Mouse (Mus musculus): ENCODE measurements around the gene Wfdc13. TPM values are rescaled to one million over a fixed set of nuclear protein-coding genes. Genes with fewer than 3 reads are reported as not detected.

The Wfdc13 gene
- polyA plus RNA-seq (2015; fragmentation: Nextera tagmentation; extraction: Ambion mirVana) = 0.18 TPM in 1 of 2 replicates, not detected in the other

DNA sequence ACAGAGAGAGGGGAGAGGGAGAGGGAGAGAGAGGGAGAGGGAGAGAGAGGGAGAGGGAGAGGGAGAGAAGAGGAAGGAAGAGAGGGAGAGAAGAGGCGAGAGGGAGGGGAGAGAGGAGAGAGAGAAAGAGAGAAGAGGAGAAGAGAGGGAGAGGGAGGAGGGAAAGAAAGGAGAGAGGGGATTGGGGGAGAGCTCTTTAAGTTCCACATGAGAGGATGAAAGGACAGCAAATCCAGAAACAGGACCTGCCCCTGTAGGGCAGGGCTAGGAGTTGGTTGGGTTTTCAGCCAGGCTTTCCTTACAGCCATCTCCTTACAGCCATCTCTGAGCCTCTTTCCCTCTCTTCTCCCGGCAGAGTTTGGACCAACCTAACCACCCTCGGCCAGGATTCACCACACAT lies at the start of gene Wfdc13:
Gene Wfdc13 (plus strand): TSS at position 301 of the 400 bp plus-strand sequence.
- Histone ChIP-seq H3K36me3 (no peaks in the 10 kb centered on the region), H3K9ac (no peak within 1 kb of the TSS), H3K4me1 (no peaks in the 10 kb centered on the region), H3K9me3 (no peaks in the 10 kb centered on the region), H3K27ac (no peak within 1 kb of the TSS), H3K27me3 (no peaks in the 10 kb centered on the region), H3K4me3 (no peak within 1 kb of the TSS), H3K4me2 (no peak within 1 kb of the TSS)
- ATAC-seq (ENCODE audit: insufficient number of reproducible peaks, low FRiP score, low TSS enrichment, low read depth) = no peak
- WGBS = 58% methylated on average over 3 of the region's 3 CpGs

DNA sequence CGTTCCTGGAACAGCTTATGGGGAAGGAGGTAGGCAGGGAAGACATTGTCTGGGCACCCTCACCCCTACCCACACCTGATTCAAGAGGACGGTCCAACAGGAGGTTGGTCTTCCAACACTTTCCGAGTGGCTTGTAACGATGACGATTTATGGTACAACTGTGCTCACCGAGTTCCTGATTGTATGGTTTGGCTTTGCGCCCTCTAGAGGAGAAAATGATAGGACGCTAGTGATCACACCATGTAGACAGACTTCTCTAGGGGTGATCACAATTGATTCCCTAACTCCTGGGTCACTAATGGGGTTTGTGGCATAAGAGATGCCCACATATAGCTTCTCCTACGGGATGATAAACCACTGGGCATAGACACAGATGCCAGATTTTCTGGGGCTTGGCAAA lies 49.6 kb upstream of the Wfdc13 start:
- H3K27me3 ChIP-seq = no peaks in the 10 kb centered on the region
- no peaks in the 10 kb centered on the region for H3K36me3 ChIP-seq
- H3K4me1 ChIP-seq = no peaks in the 10 kb centered on the region
- H3K9ac ChIP-seq = no peak overlapping the region
- 79% methylated on average over 9 of the region's 9 CpGs for WGBS
- no peak overlapping the region for H3K4me2 ChIP-seq
- H3K4me3 ChIP-seq = no peak overlapping the region
- H3K9me3 ChIP-seq = no peaks in the 10 kb centered on the region
- ATAC-seq (ENCODE audit: insufficient number of reproducible peaks, low FRiP score, low TSS enrichment, low read depth) = no peak
- H3K27ac ChIP-seq = no peak overlapping the region

DNA sequence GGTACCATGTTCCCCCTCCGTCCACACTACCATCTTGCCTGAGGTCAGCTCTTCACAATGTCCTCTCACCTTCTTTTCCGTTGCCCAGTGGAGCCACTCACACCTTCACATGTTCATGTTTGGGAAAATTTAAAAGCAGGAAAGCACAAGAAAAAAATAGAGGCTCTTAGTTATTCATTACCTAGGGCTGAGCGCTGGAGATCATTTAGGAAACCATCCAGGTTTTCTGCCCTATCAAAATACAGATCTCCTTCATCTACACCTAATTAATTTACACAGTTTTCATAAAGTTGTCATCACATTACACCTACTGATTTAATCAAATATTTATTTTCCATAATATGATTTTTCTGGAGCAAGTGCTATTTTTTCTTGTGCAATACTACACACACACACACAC lies 46.2 kb upstream of the Wfdc13 start, which contains the start of gene Wfdc16:
Gene Wfdc16 (minus strand): TSS at position 101 of the 400 bp plus-strand sequence.
- Histone ChIP-seq H3K36me3 (no peaks in the 10 kb centered on the region), H3K9me3 (no peaks in the 10 kb centered on the region), H3K4me3 (no peak within 1 kb of the TSS), H3K4me1 (no peaks in the 10 kb centered on the region), H3K27me3 (no peaks in the 10 kb centered on the region), H3K9ac (no peak within 1 kb of the TSS), H3K27ac (no peak within 1 kb of the TSS), H3K4me2 (no peak within 1 kb of the TSS)
- ATAC-seq (ENCODE audit: insufficient number of reproducible peaks, low FRiP score, low TSS enrichment, low read depth) = no peak
- WGBS = 86% methylated on average over 3 of the region's 3 CpGs

DNA sequence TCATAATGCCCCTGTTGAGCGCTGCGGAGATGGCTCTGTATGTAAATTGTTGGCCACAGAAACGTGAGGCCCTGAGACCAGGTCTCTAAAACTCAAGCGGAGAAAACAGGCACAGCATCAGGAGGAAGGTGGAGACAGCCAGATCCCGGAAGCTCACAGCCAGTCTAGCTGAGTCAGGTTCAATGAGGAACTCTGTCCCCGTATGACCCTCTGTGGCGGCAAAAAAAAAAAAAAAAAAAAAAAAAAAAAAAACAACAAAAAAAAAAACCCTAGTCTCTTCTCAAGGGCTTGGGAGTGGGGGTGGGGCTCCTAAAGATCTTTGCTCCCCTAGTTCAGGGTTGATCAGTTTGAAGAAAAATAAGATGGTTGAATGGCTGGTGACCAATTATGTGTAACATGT lies 43.8 kb upstream of the Wfdc13 start:
- 68% methylated on average over 7 of the region's 7 CpGs for WGBS
- Histone ChIP-seq H3K27me3 (no peaks in the 10 kb centered on the region), H3K4me3 (no peak overlapping the region), H3K9me3 (no peaks in the 10 kb centered on the region), H3K27ac (no peak overlapping the region), H3K36me3 (no peaks in the 10 kb centered on the region), H3K4me2 (no peak overlapping the region), H3K9ac (no peak overlapping the region), H3K4me1 (no peaks in the 10 kb centered on the region)
- no peak for ATAC-seq (ENCODE audit: insufficient number of reproducible peaks, low FRiP score, low TSS enrichment, low read depth)

DNA sequence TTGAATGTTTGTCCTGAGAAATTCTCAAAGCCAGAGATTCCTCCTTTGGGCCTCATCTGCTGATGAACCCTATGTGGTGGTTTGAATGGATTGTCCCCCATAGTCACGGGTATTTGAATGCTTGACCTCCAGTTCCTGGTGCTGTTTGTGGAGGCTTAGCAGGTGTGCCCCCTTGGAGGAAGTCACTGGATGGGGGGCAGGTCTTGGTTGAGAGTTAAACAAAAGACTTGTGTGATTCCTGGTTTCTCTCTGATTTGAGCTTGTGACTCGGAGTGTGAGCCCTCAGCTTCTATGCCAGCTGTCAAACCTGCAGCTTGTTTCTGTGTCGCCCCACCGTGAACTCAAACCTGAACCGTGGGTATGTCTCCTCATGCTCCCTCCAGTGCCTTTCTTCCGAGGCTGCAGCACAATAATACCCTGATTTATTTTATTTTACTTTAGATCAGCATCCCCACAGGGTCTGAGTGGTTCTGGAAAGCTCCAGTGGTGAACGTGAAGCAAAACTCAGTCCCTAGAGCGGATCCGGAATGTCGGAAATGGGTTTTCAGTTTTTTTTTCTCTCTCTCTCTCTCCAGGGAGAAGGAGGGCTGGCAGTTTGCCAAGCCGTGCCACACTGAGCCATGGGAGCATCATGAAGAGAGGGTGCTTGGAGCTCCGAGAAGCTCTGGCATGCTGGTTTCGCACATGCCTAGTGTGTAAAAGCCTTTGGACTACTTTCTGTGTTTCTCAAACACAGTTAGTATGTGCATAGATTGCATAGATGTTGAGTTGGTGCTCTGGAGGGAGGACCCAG lies 42.8 kb upstream of the Wfdc13 start:
- Histone ChIP-seq H3K4me1 (no peaks in the 10 kb centered on the region), H3K4me3 (no peak overlapping the region), H3K27ac (no peak overlapping the region), H3K27me3 (no peaks in the 10 kb centered on the region), H3K9ac (no peak overlapping the region), H3K4me2 (no peak overlapping the region), H3K36me3 (no peaks in the 10 kb centered on the region), H3K9me3 (no peaks in the 10 kb centered on the region)
- ATAC-seq (ENCODE audit: insufficient number of reproducible peaks, low FRiP score, low TSS enrichment, low read depth) = no peak
- 79% methylated on average over 13 of the region's 13 CpGs for WGBS

DNA sequence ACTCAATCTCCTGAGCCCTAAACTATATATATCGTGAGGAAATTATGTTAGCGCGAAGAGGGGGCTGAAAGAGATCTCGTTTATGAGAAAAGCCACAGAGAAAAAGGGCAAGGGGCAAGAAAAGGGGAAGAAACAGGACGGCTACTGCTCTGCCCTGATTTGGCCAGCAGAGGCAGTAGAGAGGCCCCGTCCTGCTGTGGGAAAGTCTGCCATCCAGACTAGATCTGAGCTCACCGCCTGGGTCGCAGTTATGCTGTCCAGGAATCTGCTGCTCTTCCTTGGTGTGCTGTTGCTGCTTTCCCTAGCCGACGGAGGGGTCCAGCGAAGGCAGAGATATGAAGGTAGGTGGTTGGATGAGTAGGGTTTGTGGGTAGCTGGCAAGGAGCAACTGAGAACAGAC lies 29.0 kb upstream of the Wfdc13 start, which contains the start of gene Wfdc10:
Gene Wfdc10 (plus strand): TSS at position 189 of the 400 bp plus-strand sequence.
- Histone ChIP-seq H3K4me1 (no peaks in the 10 kb centered on the region), H3K4me2 (no peak within 1 kb of the TSS), H3K27ac (no peak within 1 kb of the TSS), H3K27me3 (0 out of 2 replicates have a peak, but pooled peaks cover 4% of the 10 kb centered on the region), H3K36me3 (no peaks in the 10 kb centered on the region), H3K9me3 (no peaks in the 10 kb centered on the region), H3K4me3 (no peak within 1 kb of the TSS), H3K9ac (no peak within 1 kb of the TSS)
- WGBS = 17% methylated on average over 11 of the region's 11 CpGs
- no peak for ATAC-seq (ENCODE audit: insufficient number of reproducible peaks, low FRiP score, low TSS enrichment, low read depth)

DNA sequence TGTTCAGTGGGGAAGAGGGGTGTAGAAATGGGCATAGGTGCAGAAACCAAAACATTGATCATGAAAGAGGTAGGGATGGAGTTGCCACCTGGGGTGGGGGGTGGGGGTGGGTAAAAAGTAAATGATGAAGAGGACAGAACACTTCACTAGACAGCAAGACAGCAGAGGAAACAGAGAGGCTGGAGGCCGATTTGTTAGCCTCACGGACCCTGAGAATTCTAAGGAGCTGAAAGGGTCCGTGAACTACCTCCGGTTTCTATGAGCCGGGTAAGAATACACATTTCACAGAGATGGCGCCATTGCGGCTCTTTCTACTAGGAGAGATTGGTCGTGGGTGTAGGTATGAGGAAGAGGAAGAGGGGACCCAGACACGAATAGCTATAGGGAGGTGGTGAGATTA lies 28.4 kb upstream of the Wfdc13 start, which contains the start of gene Wfdc9:
Gene Wfdc9 (minus strand): TSS at position 101 of the 400 bp plus-strand sequence.
- H3K36me3 ChIP-seq = no peaks in the 10 kb centered on the region
- H3K4me2 ChIP-seq = no peak within 1 kb of the TSS
- no peak within 1 kb of the TSS for H3K4me3 ChIP-seq
- no peak for ATAC-seq (ENCODE audit: insufficient number of reproducible peaks, low FRiP score, low TSS enrichment, low read depth)
- 80% methylated on average over 9 of the region's 9 CpGs for WGBS
- H3K9me3 ChIP-seq = no peaks in the 10 kb centered on the region
- H3K27me3 ChIP-seq = 0 out of 2 replicates have a peak, but pooled peaks cover 4% of the 10 kb centered on the region
- H3K4me1 ChIP-seq = no peaks in the 10 kb centered on the region
- H3K9ac ChIP-seq = no peak within 1 kb of the TSS
- no peak within 1 kb of the TSS for H3K27ac ChIP-seq

DNA sequence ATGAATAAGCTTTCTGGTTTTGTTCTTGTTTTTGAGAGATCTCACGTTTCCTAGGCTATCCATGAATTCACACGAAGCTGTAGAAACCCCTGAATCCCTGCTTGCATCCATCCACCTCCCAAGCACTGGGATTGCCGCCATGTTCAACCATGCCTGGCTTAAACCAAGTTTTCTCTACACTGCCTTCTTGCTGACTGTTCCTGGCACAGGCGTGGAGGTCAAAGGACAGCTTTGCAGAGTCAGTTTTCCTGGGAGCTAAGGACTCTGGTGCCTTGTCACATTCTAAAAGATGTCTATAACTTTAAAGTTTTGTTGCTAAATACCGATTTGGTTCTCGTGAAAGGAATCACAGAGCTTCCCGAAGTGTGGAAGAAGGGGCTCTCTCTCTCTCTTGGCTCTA lies 20.1 kb upstream of the Wfdc13 start:
- no peak overlapping the region for H3K27ac ChIP-seq
- no peaks in the 10 kb centered on the region for H3K4me1 ChIP-seq
- no peak overlapping the region for H3K4me3 ChIP-seq
- no peak for ATAC-seq (ENCODE audit: insufficient number of reproducible peaks, low FRiP score, low TSS enrichment, low read depth)
- H3K36me3 ChIP-seq = no peaks in the 10 kb centered on the region
- 83% methylated on average over 7 of the region's 7 CpGs for whole genome bisulfite sequencing
- no peak overlapping the region for H3K4me2 ChIP-seq
- no peaks in the 10 kb centered on the region for H3K9me3 ChIP-seq
- H3K27me3 ChIP-seq = no peaks in the 10 kb centered on the region
- H3K9ac ChIP-seq = no peak overlapping the region

DNA sequence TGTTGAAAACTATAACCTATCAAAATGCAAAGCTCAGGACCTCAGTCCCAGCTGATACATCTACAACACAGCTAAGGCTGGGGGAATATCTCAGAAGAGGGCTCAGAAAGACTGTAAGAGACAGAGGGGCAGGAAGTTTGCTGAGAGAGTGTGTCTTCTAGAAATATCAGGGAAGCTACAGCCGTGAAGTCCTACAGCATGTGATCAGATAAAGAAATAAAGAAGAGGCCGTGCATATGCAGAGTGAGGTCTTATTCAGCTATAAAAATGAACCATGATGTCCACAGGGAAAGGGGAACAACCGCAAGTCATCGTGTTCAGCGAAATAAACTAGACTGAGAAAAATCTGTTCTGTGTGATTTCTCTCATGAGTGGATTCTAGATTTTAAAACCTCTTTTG lies 14.6 kb upstream of the Wfdc13 start:
- Histone ChIP-seq H3K9me3 (no peaks in the 10 kb centered on the region), H3K9ac (no peak overlapping the region), H3K4me1 (no peaks in the 10 kb centered on the region), H3K4me2 (no peak overlapping the region), H3K27me3 (no peaks in the 10 kb centered on the region), H3K4me3 (no peak overlapping the region), H3K36me3 (no peaks in the 10 kb centered on the region), H3K27ac (no peak overlapping the region)
- ATAC-seq (ENCODE audit: insufficient number of reproducible peaks, low FRiP score, low TSS enrichment, low read depth) = no peak
- WGBS = 82% methylated on average over 5 of the region's 5 CpGs

DNA sequence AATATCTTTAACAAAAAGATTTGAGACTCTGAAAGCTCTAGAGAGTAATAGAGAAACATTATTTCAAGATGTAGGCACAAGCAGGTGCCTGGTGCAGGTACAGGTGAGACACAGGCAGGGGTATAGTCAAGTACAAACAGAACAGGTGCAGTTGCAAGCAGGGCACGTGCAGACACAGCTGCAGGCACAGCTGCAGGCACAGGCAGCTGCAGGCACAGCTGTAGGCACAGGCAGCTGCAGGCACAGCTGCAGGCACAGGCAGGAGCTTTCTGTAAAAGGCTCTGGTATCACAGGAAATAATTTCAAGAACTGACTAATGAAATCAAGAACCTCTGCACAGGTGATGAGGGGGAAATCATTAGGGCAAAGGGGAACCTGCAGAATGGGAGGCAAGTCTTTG lies 14.0 kb upstream of the Wfdc13 start:
- no peaks in the 10 kb centered on the region for H3K9me3 ChIP-seq
- no peak overlapping the region for H3K4me2 ChIP-seq
- ATAC-seq (ENCODE audit: insufficient number of reproducible peaks, low FRiP score, low TSS enrichment, low read depth) = no peak
- no peaks in the 10 kb centered on the region for H3K36me3 ChIP-seq
- H3K4me3 ChIP-seq = no peak overlapping the region
- H3K27ac ChIP-seq = no peak overlapping the region
- WGBS = 12% methylated on average over 1 of the region's 1 CpGs
- no peaks in the 10 kb centered on the region for H3K4me1 ChIP-seq
- H3K27me3 ChIP-seq = no peaks in the 10 kb centered on the region
- no peak overlapping the region for H3K9ac ChIP-seq

DNA sequence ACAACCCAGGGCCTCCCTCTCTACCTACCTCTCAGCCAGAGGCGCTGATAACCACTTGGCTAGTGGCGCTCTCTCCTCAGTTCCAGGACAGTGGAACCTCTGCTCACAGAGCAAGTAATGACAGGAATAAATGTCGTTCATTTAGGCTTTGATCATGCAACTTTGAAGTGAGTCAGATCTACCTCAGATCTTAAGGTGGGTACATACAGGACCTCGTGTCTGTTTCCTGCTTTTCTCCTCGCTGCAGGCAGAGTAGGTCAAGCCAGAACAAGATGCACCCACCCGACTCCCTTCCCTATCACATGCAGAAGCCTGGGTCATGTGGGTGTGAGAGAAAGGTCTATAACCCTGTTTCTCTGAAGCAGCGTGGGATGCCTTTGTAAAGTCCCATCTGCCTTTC lies 10.9 kb upstream of the Wfdc13 start, which contains the start of gene Wfdc11:
Gene Wfdc11 (minus strand): TSS at position 101 of the 400 bp plus-strand sequence.
- H3K4me1 ChIP-seq = peaks cover 5% of the 10 kb centered on the region
- WGBS = 64% methylated on average over 7 of the region's 7 CpGs
- no peak within 1 kb of the TSS for H3K9ac ChIP-seq
- H3K27me3 ChIP-seq = no peaks in the 10 kb centered on the region
- H3K4me3 ChIP-seq = no peak within 1 kb of the TSS
- H3K4me2 ChIP-seq = no peak within 1 kb of the TSS
- no peak within 1 kb of the TSS for H3K27ac ChIP-seq
- no peaks in the 10 kb centered on the region for H3K9me3 ChIP-seq
- no peak for ATAC-seq (ENCODE audit: insufficient number of reproducible peaks, low FRiP score, low TSS enrichment, low read depth)
- H3K36me3 ChIP-seq = no peaks in the 10 kb centered on the region

DNA sequence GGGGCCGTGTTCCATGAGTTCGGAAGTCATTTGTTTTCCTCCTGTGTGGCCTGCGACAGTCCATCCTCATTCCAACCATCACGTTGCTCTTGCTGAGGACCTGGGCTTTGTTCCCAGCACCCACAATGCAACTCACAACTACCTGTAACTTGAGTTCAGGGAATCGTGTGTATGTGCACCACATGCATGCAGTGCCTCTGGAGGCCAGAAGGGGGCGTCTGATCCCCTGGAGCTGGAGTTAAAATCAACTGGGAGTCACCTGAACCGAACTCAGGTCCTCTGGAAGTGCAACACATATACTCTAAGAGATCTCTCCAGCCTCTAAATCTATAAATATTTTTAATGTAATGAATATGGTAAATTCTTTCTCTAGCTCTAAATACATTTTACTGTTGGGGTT lies 8.8 kb upstream of the Wfdc13 start:
- no peak overlapping the region for H3K9ac ChIP-seq
- no peak overlapping the region for H3K4me2 ChIP-seq
- H3K4me3 ChIP-seq = no peak overlapping the region
- no peak for ATAC-seq (ENCODE audit: insufficient number of reproducible peaks, low FRiP score, low TSS enrichment, low read depth)
- H3K27ac ChIP-seq = no peak overlapping the region
- H3K27me3 ChIP-seq = no peaks in the 10 kb centered on the region
- no peaks in the 10 kb centered on the region for H3K36me3 ChIP-seq
- peaks cover 9% of the 10 kb centered on the region for H3K4me1 ChIP-seq
- H3K9me3 ChIP-seq = no peaks in the 10 kb centered on the region
- WGBS = 75% methylated on average over 7 of the region's 7 CpGs

All from limb, embryonic 15.5 days (tissue).